Mouse (Mus musculus): ENCODE results near the gene Zfp30.

Zfp30 gene

GRCm38 (mm10) chr7:29783871-29784551, at the start of gene Zfp30:
Gene Zfp30 (plus strand): TSS chr7:29783998.
- peak; percentile 94 for DNase-seq (ENCODE audit: low spot score)

- no peak for DNase-seq (ENCODE audit: low spot score)
Measured at GRCm38 (mm10) chr7:29742258-29742657, 41.5 kb upstream of the Zfp30 start.

GRCm38 (mm10) chr7:29760476-29760875, 23.3 kb upstream of the Zfp30 start:
- DNase-seq (ENCODE audit: low spot score), result no peak

GRCm38 (mm10) chr7:29764702-29765101, 19.1 kb upstream of the Zfp30 start:
- no peak for DNase-seq (ENCODE audit: low spot score)

DNA sequence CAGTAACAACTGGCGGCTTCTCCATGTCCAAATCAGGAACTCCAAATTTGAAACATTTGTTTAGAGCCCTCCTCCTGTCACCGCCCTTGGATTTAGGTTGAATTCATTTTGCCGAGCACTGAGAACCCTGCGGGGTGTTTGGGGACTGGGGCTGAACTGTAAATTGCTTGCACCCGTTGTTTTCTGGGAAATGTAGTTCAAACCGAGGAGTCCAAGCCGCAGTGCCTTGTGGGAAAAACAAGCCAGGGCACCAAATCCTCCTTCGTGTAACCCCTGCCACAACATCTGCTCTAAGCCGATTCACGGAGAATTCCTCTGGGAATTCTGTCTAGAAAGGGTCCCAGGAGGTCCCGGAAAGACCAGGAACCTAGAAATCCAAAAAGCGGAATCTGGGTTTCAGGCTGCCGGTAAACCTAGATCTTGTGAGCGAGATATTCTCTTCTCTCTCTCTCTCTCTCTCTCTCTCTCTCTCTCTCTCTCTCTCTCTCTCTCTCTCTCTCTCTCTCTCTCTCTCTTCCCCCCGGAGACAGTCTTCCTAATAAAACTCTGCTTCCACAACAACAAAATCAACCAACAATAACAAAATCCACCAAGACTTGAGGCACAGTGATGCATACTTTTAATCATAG, 16.6 kb upstream of the Zfp30 start:
- DNase-seq (ENCODE audit: low spot score), result peak; percentile 87

- DNase-seq (ENCODE audit: low spot score), result peak; percentile 95
Measured at GRCm38 (mm10) chr7:29768090-29768900, 15.5 kb upstream of the Zfp30 start, which contains the start of gene Zfp84. Gene Zfp84 (plus strand): TSS chr7:29768552.

DNA sequence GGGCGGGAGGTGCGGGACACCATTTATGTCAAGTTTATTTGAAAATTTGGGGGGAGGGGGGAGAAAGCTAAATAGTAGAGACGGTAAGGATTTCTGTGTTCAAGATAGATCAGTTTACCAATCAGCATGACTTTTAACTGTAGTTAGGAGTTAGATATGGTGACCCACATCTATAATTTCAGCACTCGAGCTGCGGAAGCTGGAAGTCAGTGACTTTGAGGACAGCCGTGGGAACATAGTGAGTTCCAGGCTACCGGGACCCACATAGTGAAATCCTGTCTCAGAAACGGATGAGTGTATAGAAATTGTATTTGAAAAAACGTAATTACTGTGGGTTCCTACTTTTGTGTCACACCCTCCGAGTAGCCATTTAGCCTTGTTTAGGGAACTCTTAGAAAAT, 14.8 kb upstream of the Zfp30 start:
- no peak for DNase-seq (ENCODE audit: low spot score)

DNA sequence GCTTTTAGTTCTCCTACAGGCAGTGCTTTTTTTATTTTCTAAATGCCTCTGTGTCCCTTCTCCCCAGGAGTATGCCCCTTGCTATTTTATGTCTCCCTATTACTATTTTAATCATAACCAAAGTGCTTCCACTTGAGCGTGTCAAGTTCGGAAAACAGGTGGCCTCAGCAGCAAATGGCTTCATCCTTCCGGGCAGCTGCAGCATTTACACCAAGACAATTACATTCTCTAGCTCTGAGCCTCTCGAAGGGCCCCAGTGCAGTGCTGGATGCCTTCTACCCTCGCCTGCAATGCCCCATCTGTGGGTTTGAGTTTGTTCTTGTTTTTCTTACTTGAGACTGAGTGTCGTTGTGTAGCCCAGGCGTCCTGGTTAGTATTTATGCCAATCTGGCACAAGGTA, 10.3 kb upstream of the Zfp30 start:
- DNase-seq (ENCODE audit: low spot score), result no peak

DNA sequence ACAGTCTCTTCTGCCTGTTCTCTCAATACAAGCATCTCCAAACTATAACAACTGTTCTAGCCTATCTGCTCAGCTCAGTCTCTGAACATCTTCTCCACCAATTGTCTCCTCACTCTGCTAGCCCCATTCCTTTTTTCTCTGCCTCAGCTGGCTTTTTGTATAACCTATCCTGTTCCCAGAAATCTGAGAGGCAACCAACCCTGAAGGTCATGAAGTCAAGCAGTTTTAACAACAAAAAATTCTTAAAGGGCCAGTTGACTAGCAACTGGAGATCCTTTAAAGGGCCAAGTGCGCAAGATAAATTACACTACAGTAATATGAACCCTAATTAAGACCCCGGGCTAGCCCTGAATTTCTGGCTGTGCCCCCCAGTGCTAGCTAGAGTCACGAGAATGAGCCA, 9.4 kb upstream of the Zfp30 start:
- DNase-seq (ENCODE audit: low spot score), result no peak

DNA sequence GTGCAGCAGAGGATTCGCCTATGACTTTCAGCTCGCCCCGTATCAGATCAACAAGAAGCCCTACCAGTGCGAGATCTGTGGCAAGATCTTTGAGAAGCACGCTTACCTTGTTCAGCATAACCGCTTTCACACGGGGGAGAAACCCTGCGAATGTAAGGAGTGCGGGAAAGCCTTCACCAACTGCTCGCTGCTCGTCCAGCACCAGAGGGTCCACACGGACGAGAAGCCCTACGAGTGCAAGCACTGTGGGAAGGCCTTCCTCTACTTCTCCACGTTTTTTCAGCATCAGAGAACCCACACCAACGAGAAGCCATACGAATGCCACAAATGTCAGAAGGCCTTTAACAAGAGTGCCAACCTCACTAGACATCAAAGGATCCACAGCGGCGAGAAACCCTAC, 7.2 kb upstream of the Zfp30 start:
- no peak for DNase-seq (ENCODE audit: low spot score)

- DNase-seq (ENCODE audit: low spot score), result no peak
Measured at GRCm38 (mm10) chr7:29777372-29777771, 6.4 kb upstream of the Zfp30 start.

- DNase-seq (ENCODE audit: low spot score), result no peak
Measured at GRCm38 (mm10) chr7:29785023-29785422, 1.2 kb downstream of the Zfp30 start.

GRCm38 (mm10) chr7:29785888-29786287, 2.1 kb downstream of the Zfp30 start:
- DNase-seq (ENCODE audit: low spot score), result peak; percentile 7

DNA sequence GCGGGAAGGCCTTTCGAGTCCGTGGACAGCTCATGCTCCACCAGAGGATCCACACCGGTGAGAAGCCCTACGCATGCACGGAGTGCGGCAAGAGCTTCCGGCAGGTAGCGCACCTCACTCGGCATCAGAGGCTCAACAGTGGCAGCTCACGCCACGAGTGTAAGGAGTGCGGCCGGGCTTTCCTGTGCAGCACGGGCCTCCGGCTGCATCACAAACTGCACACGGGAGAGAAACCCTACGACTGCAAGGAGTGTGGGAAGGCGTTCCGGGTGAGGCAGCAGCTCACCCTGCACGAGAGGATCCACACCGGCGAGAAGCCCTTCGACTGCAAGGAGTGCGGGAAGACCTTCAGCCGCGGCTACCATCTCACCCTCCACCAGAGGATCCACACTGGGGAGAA, 9.1 kb downstream of the Zfp30 start:
- DNase-seq (ENCODE audit: low spot score), result no peak

DNA sequence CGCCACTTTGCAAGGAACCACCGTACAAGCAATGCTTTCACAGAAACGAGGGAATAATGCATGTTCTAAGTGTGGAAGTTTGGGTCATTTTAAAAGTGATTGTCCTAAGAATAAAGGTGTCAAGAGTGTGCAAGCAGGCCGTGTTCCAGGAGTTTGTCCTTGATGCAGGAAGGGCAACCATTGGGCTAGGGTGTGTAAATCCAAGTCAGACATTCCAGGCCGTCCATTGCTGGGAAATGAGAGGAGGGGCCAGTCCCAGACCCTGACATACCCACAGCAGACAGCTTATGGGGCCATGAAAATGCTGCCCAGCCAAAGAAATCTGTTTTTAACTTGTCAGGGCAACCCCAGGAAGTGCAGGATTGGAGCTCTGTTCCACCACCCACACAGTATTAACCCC, 23.2 kb downstream of the Zfp30 start:
- no peak for DNase-seq (ENCODE audit: low spot score)

DNA sequence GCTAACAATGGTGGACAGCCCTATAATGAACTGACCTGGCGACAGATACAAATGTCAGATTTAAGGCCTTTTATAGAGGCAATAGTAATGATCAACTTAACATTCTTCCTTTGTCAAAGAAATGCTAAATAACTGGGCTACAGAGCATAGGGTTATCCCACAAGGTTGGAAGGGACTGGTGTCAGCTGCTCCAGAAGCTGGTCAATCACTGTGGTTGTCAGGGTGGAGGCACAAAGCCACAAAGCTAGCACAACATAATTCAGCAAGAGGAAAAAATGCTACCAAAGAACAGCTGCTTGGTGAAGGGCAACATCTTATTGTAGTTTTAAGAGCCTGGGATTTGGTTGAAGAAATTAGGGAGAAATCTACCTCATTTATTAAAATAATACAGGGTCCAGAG, 28.4 kb downstream of the Zfp30 start:
- no peak for DNase-seq (ENCODE audit: low spot score)

GRCm38 (mm10) chr7:29814381-29814780, 30.6 kb downstream of the Zfp30 start:
- no peak for DNase-seq (ENCODE audit: low spot score)

GRCm38 (mm10) chr7:29815061-29815784, 31.4 kb downstream of the Zfp30 start:
- DNase-seq (ENCODE audit: low spot score), result no peak

- DNase-seq (ENCODE audit: low spot score), result peak; percentile 96
Measured at GRCm38 (mm10) chr7:29815910-29816429, 32.2 kb downstream of the Zfp30 start, which contains the start of gene Zfp790. Gene Zfp790 (plus strand): TSS chr7:29816114.

DNA sequence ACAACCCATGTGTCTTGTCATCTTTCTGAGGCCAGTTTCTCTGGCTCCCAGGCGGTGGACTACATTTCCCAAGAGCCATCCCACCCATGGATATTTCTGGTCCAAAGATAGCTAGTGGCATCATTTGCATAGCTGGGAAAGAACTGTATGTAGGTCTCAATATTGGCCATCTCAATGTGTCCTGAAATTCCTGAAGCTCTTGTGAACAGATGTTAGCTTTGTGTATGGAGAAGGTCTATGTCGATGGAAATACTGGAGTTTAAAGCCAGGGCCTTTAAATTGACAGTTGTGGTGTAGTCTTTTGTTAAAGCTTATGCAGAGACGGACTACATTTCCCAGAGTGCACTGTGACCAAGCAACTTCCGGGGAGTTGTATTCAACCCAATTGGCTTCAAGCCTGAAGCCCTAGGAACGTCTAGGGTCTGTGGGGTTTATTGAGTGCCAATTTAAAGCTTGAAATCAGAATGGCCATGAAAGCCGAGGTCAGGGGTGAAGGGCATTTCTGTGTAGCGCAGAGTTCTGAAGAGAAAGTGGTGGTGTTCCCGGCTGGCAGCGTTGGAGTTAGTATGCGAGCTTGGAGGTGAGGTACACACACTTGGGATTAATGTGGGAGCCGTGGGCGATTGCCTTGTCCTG, 34.9 kb downstream of the Zfp30 start:
- peak; percentile 89 for DNase-seq (ENCODE audit: low spot score)

- DNase-seq (ENCODE audit: low spot score), result no peak
Measured at GRCm38 (mm10) chr7:29828001-29828400, 44.2 kb downstream of the Zfp30 start.

GRCm38 (mm10) chr7:29829804-29830203, 46.0 kb downstream of the Zfp30 start:
- DNase-seq (ENCODE audit: low spot score), result no peak
